Mouse (Mus musculus) intestine, embryonic 14.5 days (tissue): ENCODE data around the gene Celf2. TPM values are rescaled to one million over a fixed set of nuclear protein-coding genes. Genes with fewer than 3 reads are reported as not detected.

Experiments used
- ATAC-seq: fragments of 200-750 bp; cut with Nextera tagmentation; replicated peaks from 2 replicates; pipeline ENCODE4 v1.8.0; 2017; ENCODE audit warnings: low read depth, moderate number of reproducible peaks, moderate TSS enrichment, moderate library complexity; ENCODE audit not compliant: low FRiP score, low TSS enrichment
- DNase-seq: peaks from one replicate; pipeline ENCODE4 v3.0.0-alpha.2; 2018; ENCODE audit warnings: low spot score
- H3K27ac ChIP-seq: fragments of 300-500 bp; sonication (generic); 2 replicates; pipeline ENCODE4 v1.5.1; 2014; ENCODE audit warnings: low read depth, mild to moderate bottlenecking, control low read depth
- H3K27me3 ChIP-seq: fragments of 300-500 bp; sonication (generic); replicated peaks from 2 replicates; pipeline ENCODE4 v1.6.1; 2014; ENCODE audit warnings: low read length, control low read depth; ENCODE audit not compliant: control insufficient read depth, insufficient read depth
- H3K36me3 ChIP-seq: fragments of 300-500 bp; sonication (generic); 2 replicates; pipeline ENCODE4 v1.6.1; 2014; ENCODE audit warnings: low read length, control low read depth; ENCODE audit not compliant: control insufficient read depth, insufficient read depth
- H3K4me1 ChIP-seq: fragments of 300-500 bp; sonication (generic); replicated peaks from 2 replicates; pipeline ENCODE4 v1.6.1; 2014; ENCODE audit warnings: low read length, control low read depth, mixed read lengths; ENCODE audit not compliant: control insufficient read depth, insufficient read depth
- H3K4me2 ChIP-seq: fragments of 300-500 bp; sonication (generic); 2 replicates; pipeline ENCODE4 v1.6.1; 2014; ENCODE audit warnings: low read length
- H3K4me3 ChIP-seq: fragments of 300-500 bp; sonication (generic); 2 replicates; pipeline ENCODE4 v1.5.1; 2014; ENCODE audit warnings: low read depth, low read length, control low read depth, mixed read lengths
- H3K9ac ChIP-seq: fragments of 300-500 bp; sonication (generic); 2 replicates; pipeline ENCODE4 v1.6.1; 2014; ENCODE audit warnings: mild to moderate bottlenecking, low read length
- H3K9me3 ChIP-seq: fragments of 300-500 bp; sonication (generic); 2 replicates; pipeline ENCODE4 v1.6.1; 2016; ENCODE audit warnings: low read length, control low read depth; ENCODE audit not compliant: control insufficient read depth
- WGBS: fragments of 180-500 bp; shearing (Covaris S2); extraction: QIAGEN DNeasy Blood & Tissue Kit; methylation state at CpG from one replicate; pipeline ENCODE4 v1.1.7; 2014; 5-methylcytosine and 5-hydroxymethylcytosine counted together
- polyA plus RNA-seq: library from polyadenylated mRNA; unstranded; fragments of >200 nt; fragmentation: Nextera tagmentation; extraction: Ambion mirVana; gene quantifications from 2 replicates; pipeline ENCODE4 v1.2.1, GENCODE M21; 2014

Celf2 gene
- polyA plus RNA-seq, 1 experiment from 2014 or later = 53.5 TPM

DNA sequence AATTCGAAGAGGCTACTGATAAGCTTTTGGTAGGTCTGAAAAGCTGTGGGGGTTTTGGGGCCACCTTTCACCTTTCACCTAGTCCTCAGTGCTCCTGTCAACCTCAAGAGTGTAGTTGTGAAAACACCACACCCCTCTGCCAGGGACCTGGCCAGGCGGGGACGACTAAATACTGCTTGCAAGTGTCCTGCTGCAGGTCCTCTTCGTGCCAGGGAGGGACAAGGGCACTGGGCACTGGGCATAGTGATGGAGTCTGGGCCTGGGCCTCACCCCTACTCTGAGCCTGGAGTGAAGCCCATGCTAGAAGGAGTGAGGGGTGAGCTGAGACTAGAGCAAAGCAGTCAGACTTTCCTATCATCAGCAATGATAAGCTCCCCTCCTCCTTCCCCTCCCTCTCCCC lies 987.0 kb downstream of the Celf2 start:
- WGBS = 89% methylated on average over 4 of the region's 4 CpGs
- no peaks in the 10 kb centered on the region for H3K27me3 ChIP-seq
- no peak overlapping the region for H3K4me3 ChIP-seq
- no peak for DNase-seq
- H3K4me1 ChIP-seq = no peaks in the 10 kb centered on the region; the same call in 1 of the 2 replicates
- H3K9ac ChIP-seq = no peak overlapping the region
- H3K36me3 ChIP-seq = no peaks in the 10 kb centered on the region
- H3K27ac ChIP-seq = no peak overlapping the region
- H3K9me3 ChIP-seq = no peaks in the 10 kb centered on the region
- ATAC-seq = no peak
- H3K4me2 ChIP-seq = no peak overlapping the region

DNA sequence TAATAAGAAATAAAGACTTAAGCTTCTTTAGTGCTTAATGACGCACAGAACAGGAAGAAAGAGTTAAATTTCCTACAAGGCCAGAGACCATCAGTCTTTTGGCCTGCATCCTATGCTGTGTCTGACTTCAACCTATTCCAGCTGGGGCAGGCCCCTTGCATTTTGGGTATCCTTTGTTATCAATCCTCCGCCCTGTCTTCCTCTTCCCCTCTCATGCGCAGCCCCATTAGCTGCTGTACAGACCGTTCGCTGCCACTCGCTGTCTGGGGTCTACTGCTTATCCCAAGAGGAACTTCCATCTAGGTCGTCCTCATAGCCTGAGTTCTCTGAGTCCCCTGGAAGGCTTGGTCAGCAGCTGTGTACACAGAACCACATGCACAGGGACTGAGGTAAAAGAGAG lies 996.2 kb downstream of the Celf2 start:
- Histone ChIP-seq H3K4me1 (no peaks in the 10 kb centered on the region), H3K9me3 (no peaks in the 10 kb centered on the region), H3K27me3 (no peaks in the 10 kb centered on the region), H3K9ac (no peak overlapping the region), H3K4me3 (no peak overlapping the region), H3K4me2 (no peak overlapping the region), H3K27ac (no peak overlapping the region), H3K36me3 (no peaks in the 10 kb centered on the region)
- 72% methylated on average over 7 of the region's 7 CpGs for WGBS
- DNase-seq (no peak), ATAC-seq (no peak)

DNA sequence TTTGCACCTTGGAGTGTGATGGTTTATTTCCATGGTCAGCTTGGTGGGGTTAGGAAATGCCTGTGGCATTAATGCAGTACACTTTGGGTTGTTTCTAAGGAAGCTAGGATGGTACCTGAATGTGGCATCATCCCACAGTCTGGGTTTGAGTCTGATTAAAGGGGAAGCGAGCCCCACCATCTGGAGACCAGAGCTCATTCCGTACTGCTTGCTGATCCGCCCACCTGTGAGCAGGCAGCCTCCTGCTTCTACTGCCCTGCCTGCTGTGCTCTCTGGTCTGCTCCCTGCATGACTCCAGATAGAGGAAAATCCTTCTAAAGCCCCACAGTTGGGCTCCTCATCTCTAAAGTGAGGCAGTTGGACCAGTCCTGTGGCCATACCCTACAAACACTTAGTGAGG lies 1002.3 kb downstream of the Celf2 start:
- Histone ChIP-seq H3K4me1 (no peaks in the 10 kb centered on the region), H3K4me2 (no peak overlapping the region), H3K27ac (no peak overlapping the region), H3K27me3 (no peaks in the 10 kb centered on the region), H3K9me3 (no peaks in the 10 kb centered on the region), H3K4me3 (no peak overlapping the region), H3K36me3 (no peaks in the 10 kb centered on the region), H3K9ac (no peak overlapping the region)
- WGBS = 72% methylated on average over 3 of the region's 3 CpGs
- no peak for DNase-seq
- no peak for ATAC-seq

DNA sequence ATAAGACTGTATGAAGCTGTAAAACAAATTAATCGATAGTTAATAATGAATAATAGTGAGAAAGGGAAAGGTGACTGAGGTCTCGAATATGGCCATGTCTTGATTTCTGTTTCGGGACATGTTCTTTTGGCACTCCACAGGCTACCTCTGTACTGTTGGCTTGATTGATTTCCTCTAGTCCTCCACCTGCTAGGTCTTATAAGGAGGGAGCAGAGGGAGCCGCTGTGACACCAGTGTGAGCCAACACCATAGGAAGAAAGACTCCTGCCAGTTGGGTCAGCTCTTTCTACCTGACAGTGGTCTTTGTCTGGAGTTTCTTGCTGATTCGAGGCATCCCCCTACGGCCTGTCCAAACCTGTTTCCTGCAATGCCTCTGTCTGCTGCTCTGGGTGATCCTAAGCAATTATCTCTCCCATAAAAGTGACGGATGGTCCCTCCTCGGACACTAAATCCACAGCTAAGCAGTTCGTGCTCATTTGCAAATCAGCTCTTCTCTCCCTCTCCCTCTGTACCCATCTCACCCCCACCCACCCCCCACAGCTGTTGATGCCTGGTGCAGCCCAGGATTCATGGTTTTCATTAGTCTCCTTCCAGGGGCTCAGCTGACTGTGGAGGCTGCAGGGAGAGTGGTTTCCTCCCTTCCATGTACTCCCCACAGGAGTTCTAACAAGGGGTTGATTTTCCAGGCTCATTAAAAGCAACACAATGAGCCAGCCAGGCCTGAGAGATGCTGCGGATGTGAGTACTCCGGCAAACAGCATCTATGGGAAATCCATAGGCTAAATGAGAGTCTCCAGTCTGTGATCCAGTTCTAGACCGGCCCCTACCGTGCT lies 1003.2 kb downstream of the Celf2 start:
- Histone ChIP-seq H3K27ac (no peak overlapping the region), H3K4me1 (no peaks in the 10 kb centered on the region), H3K9me3 (no peaks in the 10 kb centered on the region), H3K4me2 (no peak overlapping the region), H3K9ac (no peak overlapping the region), H3K36me3 (no peaks in the 10 kb centered on the region), H3K4me3 (no peak overlapping the region), H3K27me3 (no peaks in the 10 kb centered on the region)
- DNase-seq (no peak), ATAC-seq (no peak)
- 56% methylated on average over 13 of the region's 13 CpGs for WGBS

DNA sequence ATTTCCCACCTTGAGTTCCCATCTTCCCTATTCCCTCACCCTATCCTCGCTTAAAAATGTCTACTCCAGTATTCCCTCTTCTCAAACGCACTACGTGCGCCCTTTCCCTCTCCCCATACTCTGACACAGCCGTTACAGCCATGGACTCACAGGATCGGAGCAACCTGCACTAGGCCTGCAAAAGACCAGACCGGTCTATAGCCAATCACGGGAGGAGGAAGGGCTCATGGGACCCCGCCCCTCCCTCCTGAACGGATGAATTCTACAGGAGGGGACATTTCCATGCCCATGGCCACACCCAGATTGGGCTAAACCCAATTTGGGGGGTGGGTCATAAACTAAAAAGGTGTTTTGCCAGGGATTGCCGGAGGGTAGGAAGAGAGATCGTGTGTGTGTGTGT lies 1003.8 kb downstream of the Celf2 start:
- 85% methylated on average over 12 of the region's 12 CpGs for WGBS
- Histone ChIP-seq H3K9me3 (no peaks in the 10 kb centered on the region), H3K4me3 (no peak overlapping the region), H3K27ac (no peak overlapping the region), H3K9ac (no peak overlapping the region), H3K36me3 (no peaks in the 10 kb centered on the region), H3K27me3 (no peaks in the 10 kb centered on the region), H3K4me1 (no peaks in the 10 kb centered on the region), H3K4me2 (no peak overlapping the region)
- DNase-seq (no peak), ATAC-seq (no peak)

DNA sequence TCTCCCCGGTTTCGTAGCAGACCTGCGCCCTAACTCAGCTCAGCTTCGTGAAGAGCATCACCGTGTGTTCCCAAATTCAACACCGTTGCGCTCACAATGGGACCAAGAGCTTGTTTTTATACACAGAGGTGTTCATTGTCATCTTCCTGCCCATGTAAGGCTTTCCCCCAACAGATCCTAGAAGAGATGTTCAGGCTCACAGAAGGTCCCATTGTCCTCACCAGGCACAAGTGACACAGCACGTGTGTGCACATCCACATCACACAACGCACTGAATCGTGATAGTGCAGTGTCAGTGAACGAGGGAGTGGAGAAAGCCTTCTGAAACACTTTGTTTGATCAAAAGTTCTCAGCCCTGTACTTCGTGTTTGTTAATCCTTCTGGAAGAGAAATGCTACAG lies 1011.3 kb downstream of the Celf2 start:
- no peak overlapping the region for H3K4me2 ChIP-seq
- DNase-seq = no peak
- ATAC-seq = no peak
- H3K36me3 ChIP-seq = no peaks in the 10 kb centered on the region
- H3K9ac ChIP-seq = no peak overlapping the region
- 82% methylated on average over 12 of the region's 12 CpGs for WGBS
- no peaks in the 10 kb centered on the region for H3K4me1 ChIP-seq
- H3K9me3 ChIP-seq = no peaks in the 10 kb centered on the region
- no peak overlapping the region for H3K27ac ChIP-seq
- H3K4me3 ChIP-seq = no peak overlapping the region
- no peaks in the 10 kb centered on the region for H3K27me3 ChIP-seq

DNA sequence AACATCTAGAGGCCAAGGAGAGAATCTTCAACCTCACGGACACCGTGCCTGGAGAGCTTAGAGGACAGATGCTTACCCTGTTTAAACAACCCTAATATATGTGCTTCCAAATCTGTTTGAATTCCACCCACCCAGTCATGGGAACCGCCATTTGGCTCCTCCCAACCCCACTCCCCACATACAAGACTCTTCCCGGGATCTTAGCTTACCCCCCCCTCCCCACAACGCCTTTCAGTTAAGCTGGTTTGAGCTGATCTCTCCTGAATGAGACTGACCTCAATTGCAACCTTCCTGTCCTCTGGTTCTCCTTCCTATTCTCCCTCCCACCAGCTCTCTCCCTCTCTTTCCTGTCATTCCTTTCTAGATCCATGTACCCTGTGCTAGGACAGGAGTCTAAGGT lies 1011.7 kb downstream of the Celf2 start:
- DNase-seq (no peak), ATAC-seq (no peak)
- Histone ChIP-seq H3K9ac (no peak overlapping the region), H3K27ac (no peak overlapping the region), H3K4me2 (no peak overlapping the region), H3K27me3 (no peaks in the 10 kb centered on the region), H3K9me3 (no peaks in the 10 kb centered on the region), H3K36me3 (no peaks in the 10 kb centered on the region), H3K4me1 (no peaks in the 10 kb centered on the region), H3K4me3 (no peak overlapping the region)
- WGBS = 52% methylated on average over 5 of the region's 5 CpGs

DNA sequence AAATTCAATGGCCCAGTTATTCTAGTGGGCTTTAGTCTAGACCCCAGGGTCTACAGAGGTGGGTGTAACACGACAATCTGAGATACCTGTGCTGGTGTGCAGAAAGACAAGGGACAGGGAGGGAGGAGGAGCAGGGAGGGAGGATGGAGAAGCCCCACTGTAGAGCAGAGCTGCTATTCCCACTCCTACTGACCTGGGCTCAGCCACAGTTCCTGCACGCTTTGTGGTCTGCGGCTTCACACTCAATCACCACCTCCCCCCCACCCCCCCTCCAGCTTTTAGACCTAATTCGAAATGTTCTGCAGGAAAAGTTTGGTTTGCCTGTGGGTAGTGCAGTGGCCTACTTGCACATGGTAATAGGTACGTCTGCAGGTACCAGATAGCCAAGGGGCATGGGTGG lies 1015.5 kb downstream of the Celf2 start:
- no peaks in the 10 kb centered on the region for H3K4me1 ChIP-seq
- H3K9ac ChIP-seq = no peak overlapping the region
- DNase-seq (no peak), ATAC-seq (no peak)
- H3K27ac ChIP-seq = no peak overlapping the region
- no peaks in the 10 kb centered on the region for H3K27me3 ChIP-seq
- H3K36me3 ChIP-seq = no peaks in the 10 kb centered on the region
- H3K4me2 ChIP-seq = no peak overlapping the region
- no peaks in the 10 kb centered on the region for H3K9me3 ChIP-seq
- H3K4me3 ChIP-seq = no peak overlapping the region
- 80% methylated on average over 5 of the region's 5 CpGs for WGBS

DNA sequence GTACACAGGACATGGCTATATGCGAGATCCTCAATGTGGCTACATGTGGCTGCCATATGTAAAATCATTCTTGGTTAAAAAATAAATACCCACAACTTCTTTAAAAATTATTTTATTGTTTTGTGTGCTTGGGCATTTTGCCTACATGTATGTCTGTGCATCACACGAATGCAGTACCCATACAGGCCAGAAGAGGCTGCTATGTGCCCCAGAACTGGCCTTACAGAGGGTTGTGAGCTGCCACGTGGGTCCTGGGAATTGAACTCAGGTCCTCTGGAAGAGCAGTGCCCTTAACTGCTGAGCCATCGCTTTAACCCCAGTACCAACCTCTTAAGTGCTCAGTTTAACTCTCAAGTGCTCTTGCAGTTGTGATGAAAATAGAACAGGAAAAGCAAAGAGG lies 1018.5 kb downstream of the Celf2 start:
- no peak overlapping the region for H3K4me3 ChIP-seq
- DNase-seq = no peak
- no peak for ATAC-seq
- H3K9me3 ChIP-seq = no peaks in the 10 kb centered on the region
- H3K27ac ChIP-seq = no peak overlapping the region
- no peak overlapping the region for H3K9ac ChIP-seq
- no peaks in the 10 kb centered on the region for H3K36me3 ChIP-seq
- no peaks in the 10 kb centered on the region for H3K4me1 ChIP-seq
- WGBS = 83% methylated on average over 4 of the region's 4 CpGs
- H3K4me2 ChIP-seq = no peak overlapping the region
- H3K27me3 ChIP-seq = no peaks in the 10 kb centered on the region
